Mouse (Mus musculus): ENCODE results near the gene Pex5l.

DNA sequence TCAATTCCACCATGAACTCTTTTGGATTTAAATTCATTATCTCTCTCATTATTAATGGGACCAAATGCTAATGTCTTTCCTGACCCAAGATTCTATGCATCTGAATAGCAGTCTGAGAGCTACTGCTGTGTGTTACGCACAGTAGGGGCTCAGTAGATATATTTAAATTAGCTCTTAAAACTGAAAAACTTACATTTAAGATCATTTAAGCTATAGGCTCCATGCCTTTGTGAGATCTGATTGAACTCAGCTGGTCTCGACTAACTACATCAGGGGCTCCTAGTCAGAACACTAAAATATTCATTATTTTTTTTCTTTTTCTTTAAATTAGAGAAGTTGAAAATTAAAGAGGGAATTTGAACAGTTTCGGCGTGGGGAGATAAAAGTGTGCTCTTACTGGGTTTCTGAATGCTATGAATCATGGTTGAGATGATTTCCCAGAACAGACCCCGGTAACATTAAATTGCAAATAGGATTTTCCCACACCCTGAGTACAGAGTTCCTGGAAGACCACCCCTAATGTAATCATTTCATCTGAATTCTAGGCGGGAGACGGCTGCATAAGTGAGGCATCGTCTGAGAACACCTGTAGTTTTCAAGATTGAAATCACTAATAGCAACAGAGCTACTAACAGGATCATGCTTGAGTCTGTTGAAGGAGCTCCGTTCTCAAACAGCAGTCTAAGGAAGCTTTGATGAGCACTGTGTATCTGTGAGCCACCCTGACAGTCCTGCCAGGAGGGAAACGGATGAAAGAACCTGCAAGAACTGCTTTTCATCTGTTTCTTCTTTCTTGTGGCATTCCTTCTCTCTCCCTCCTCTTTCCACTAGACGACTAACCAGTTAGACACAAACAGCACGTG is 151.1 kb downstream of the Pex5l start:
- TF ChIP-seq POLR2A (IDR thresholded peaks at IDR 0.05; ENCODE audit: insufficient read length, low read depth) (no peak), POLR2AphosphoS2 (IDR thresholded peaks at IDR 0.05; ENCODE audit: insufficient read length, low read depth) (no peak), TCF12 (IDR thresholded peaks at IDR 0.05; ENCODE audit: insufficient read depth, poor library complexity, severe bottlenecking) (no peak), CEBPB (IDR thresholded peaks at IDR 0.05; ENCODE audit: insufficient read depth, poor library complexity, severe bottlenecking) (no peak), E2F4 (IDR thresholded peaks at IDR 0.05; ENCODE audit: insufficient read depth) (no peak), USF1 (IDR thresholded peaks at IDR 0.05; ENCODE audit: low read depth) (no peak), MAX (IDR thresholded peaks at IDR 0.05; ENCODE audit: low read depth) (no peak), MYOG (IDR thresholded peaks at IDR 0.05; ENCODE audit: control insufficient read depth in 1 of 3, insufficient read depth in 1 of 3, insufficient read length in 2 of 3, low read depth in 2 of 3) (no peak), SRF (IDR thresholded peaks at IDR 0.05; ENCODE audit: control insufficient read depth, insufficient read length, low read depth) (no peak), REST (IDR thresholded peaks at IDR 0.05; ENCODE audit: insufficient read depth, insufficient read length) (no peak), MYOD1 (IDR thresholded peaks at IDR 0.05; ENCODE audit: control insufficient read depth in 1 of 3, insufficient read length in 2 of 3, low read depth in 2 of 3) (no peak)

All from myocyte (in vitro differentiated cells).